Mouse (Mus musculus): Measurements from ENCODE around the gene Aven.

Aven gene

DNA sequence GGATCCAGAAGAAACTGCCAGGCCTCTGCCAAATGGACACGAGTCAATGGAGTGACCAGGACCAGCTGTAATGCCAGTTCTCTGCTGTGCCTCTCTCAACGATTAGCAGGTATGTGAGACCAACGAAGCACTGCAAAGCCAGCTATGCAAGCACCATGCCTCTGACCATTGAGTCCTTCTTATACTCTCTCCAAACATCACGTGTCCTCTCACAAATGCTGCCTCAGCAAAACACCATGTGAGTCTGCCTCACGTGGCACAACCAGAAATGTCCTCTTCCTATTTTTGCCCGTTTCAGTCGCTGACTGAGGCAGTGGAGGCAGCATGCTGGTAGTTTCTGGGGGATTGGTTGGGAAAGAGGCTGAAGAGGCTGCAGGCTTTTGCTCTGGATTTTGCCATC lies 68.8 kb downstream of the Aven start:
- DNase-seq: no peak

DNA sequence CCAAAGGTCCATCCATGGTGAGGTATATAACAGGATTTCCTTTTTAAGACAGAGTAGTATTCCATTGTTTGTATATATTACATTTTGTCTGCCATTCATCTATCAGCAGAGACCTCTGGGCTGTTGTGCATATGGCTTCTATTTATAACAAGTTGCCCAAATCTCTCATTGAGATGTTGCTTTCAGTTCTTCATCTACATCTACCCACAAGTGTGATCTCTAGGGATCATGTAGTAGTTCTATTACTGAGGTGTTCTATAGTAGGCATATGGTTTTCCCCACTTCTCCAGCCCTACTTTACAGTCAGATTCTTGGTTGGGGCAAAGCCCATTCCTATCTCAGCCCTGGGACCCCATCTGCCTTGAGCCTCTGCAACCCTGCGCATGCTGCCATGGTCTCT lies 72.3 kb downstream of the Aven start:
- no peak for DNase-seq

DNA sequence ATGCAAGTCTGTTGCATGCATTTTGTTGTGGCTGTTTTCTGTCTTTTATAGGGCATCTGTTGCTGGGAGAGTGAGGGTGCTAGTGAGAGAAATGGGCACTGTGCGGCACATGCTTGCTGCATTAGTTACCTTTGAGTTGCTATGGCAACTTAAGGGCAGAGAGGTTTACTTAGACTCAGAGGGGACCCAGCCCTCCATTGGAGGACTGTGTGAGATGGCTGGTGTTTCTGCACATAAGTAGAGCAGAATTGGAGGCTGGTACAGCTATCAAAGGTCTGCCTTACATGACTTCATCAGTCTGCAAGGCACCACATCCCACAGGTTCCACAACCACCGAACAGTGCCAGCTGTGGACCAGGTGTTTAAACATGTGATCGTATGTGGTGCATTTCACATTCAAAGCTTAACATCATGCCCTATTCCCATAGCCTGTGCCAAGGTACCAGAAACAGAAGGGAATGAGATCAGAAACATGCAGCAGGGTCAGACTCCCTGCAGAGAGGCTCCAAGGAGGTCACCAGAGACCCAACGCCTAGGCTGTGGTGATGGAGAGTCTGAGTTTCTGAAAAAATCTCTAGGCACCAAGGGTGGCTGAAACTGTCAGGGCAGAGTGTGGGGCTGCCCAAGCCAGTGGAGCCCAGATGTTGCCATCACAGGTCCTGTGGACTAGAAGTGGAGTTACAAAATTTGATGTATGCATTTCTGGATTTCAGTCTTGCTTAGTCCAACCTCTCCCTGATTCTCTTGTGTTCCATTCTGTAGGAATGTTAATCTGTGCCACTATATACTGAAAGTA lies 73.7 kb downstream of the Aven start:
- DNase-seq: no peak

DNA sequence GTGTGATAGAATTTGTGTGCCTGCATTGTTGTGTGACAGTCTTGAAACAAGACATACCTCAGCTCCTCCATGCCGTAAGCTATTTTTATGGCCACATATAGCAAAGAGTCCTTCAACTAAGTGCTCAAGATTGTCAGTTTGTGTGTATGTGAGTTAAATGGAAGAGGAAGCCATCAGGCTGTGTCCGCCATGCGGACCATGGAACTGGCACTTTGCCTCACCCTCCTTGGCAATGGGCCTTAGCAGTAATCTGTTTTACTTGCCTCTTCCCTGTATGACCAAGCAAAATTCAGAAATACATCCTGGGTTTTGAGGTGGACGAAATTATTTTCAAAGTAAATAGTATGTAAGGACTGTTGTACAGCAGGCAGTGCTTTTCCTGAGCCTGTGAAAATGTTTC lies 75.0 kb downstream of the Aven start:
- peak; percentile 36 to 47 for DNase-seq

DNA sequence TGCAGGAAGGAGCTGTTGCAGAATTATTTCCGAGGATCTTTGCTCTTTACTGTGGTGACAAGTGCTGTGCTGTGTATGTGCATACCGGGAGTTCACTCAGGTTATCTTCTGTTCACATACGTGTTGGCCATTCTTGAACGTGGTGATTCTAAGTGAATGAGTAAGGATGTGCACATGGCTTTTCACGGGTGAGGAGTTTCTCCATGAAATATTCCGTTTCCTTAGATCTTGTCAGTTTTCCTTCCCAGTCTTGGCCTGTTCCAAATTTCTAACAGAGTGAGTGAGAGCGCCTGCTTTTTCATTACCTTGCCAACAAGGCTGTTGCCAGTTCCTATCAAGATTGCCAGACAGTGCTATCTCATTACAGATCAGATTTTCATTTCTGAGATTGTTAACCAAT lies 98.2 kb downstream of the Aven start:
- peak in 1 of 2 experiments; percentile 50 for DNase-seq

- peak; percentile 74 to 80 for DNase-seq
Measured at GRCm38 (mm10) chr2:112591451-112591871, 98.7 kb downstream of the Aven start.

GRCm38 (mm10) chr2:112593322-112593721 lies 100.6 kb downstream of the Aven start:
- DNase-seq: no peak

DNA sequence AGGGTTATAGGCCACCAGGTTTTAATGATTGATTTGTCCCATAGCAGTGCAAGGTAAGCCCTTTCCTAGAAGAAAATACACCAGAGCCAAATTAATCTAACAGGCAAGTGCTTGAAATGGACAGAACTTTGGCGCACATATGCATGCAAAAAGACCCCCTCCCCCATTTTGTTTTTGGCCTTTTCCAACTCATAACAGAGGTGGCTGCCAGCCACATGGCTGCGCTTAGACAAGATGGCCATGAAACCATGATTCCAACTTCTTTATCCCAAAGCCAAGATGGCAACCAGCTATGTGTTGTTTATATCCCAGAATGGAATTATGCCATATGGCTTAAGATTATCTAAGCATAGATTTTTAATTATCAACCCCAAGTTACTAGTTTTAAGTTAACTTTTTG lies 101.0 kb downstream of the Aven start:
- DNase-seq: no peak

- no peak for DNase-seq
Measured at GRCm38 (mm10) chr2:112595807-112596206, 103.0 kb downstream of the Aven start.

DNA sequence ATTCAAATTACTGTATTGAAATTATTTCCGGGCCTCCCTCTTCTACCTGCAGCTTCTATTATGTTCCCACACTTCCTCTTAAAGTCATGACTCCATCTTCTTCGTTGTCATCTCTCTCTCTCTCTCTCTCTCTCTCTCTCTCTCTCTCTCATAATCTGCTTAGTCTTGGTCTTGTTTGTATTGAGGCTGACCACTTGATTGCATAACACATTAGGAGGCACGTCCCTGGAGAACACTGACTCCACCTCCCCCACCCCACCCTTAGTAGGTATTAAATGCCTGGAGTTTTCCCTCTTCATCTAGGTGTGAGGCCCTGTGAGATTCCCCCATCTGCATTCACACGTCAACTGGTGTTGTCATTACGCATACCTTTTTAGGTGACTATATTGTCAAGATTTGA lies 103.7 kb downstream of the Aven start:
- no peak for DNase-seq

DNA sequence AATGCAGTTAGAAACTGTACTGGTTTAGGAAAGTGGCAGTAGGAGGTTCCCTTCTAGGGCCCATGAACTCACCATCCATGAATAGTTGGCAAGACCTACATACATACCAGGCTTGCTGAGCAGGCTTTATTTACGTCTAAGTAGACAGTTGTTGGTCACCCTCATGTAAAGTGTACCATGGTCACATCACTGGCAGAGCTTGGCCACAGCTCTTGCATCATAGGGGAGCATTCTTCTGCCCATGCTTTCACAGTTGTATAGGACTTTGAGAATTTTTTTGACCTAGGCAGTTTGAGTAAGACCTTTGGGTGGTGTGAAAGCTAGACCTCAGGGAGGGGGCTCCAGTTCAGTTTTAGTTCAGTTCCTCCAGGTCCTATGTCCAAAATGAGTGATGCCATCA lies 104.3 kb downstream of the Aven start:
- DNase-seq: no peak

DNA sequence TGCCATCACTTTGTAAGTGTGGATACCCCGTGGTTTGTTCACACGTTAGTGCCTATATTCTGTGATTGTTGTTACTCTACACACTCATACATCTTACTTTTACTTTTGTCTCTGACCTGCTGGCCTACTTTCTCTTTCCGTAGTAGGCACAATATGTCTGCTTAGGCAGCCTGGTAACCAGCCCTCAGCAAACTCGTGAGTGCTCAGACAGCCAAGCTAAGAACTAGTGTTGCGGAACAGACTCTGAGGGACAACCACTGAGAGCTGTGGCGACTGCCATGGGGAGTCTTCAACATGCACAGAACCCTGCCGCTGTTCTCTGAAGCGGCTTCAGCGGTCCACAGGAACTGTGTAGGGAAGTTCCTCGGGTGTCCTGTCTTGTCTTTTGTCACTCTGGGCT lies 107.5 kb downstream of the Aven start:
- peak in 1 of 2 experiments; percentile 23 for DNase-seq

DNA sequence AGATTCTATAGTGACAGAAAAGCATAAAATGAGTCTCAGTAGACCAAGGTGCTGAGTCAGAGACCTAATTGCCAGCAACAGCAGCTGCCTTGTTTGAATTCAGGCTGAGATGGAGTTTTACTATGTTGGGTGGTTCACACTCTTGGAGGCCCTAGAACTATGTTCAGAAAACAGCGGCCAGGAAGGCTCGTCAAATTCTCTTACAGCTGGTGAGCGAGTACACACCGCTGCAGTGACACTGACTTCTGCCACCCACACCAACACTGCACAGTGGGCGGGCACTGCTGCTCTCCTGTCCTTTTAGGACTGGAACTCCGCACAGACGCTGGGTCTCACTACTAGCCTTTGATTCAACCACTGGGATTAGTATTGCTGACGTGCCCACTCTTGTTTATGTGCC lies 109.7 kb downstream of the Aven start:
- DNase-seq: no peak

DNA sequence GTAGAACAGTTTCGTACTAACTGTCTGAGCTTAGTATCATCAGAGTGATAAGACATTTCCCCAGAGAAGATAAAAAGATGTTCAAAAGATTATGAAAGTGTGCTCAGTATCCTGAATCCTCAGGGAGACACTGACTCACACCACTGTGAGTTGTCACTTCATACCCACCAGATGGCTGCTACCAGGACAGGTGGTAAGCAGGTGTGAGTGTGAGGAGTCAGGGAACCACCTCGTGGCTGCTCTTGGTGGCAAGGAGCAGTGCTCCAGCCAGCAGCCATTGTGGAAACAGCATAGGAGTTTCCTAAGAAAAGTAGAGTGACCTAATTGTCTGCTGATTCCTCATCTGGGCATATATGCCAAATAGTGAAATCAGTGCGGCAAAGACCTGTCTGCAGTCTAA lies 113.8 kb downstream of the Aven start:
- DNase-seq: no peak

GRCm38 (mm10) chr2:112612628-112613027 lies 119.9 kb downstream of the Aven start:
- no peak for DNase-seq

- no peak for DNase-seq
Measured at GRCm38 (mm10) chr2:112614375-112614774, 121.6 kb downstream of the Aven start.

DNA sequence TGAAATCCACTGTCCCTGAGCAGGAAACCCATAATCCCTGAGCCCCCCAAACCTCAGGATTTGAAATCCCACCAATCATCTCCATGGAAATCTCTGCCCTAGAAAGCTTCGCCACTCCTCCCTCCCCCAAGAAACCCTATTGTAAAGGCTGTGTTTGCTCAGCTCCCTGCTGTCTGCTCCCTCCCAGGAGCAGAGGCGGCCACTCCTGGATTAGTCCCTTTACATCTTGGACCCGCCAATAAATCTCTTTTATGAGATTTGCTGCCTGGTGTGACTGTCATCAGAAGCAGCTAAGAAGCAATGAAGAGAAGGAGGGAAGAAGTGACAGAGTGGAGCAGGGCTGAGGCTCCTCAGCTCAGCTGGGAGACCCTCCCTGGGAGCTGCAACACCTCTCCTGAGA lies 124.4 kb downstream of the Aven start:
- no peak for DNase-seq

GRCm38 (mm10) chr2:112625156-112625555 lies 132.4 kb downstream of the Aven start:
- DNase-seq: no peak

DNA sequence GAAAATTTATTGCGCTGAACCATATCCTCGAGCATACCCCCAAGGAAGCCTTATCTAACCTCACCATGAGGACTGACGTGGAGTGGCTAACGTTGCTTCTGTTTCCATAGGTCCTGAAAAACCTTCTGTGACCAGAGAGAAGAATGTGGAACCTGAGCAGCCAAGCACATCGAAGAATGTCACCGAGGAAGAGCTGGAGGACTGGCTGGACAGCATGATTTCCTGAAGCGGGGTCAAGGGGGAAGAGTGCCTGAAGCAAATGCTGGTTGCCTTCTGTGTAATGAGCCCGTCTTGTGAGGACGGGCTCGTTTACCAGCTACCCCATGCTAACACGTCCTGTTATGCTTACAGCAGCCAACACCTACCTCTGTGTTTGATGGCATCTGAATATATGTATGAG lies 137.9 kb downstream of the Aven start:
- no peak for DNase-seq

GRCm38 (mm10) chr2:112632536-112632935 lies 139.8 kb downstream of the Aven start:
- no peak for DNase-seq

DNA sequence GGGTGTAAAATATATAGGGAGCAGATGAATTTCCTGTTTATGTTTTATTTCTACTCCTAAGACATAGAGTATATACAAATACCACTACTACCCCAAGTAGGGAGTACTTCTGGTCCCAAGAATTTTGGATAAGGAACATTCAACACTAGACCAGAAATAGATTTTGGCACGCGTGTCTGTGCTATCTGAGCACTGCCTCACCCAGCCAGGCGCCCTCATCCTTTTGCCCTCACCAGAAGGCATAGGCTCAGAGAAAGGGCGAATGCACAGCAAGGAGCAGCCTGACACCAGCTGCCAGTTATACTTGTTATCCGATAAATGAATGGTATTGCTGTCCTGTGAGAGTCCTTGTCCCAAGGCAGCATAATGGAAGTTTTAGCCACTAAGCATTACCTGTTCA lies 144.4 kb downstream of the Aven start:
- peak; percentile 59 to 68 for DNase-seq

GRCm38 (mm10) chr2:112653836-112654235 lies 161.1 kb downstream of the Aven start:
- DNase-seq: no peak

- no peak for DNase-seq
Measured at GRCm38 (mm10) chr2:112656131-112656530, 163.4 kb downstream of the Aven start.

GRCm38 (mm10) chr2:112669461-112669860 lies 176.7 kb downstream of the Aven start:
- DNase-seq: no peak

DNA sequence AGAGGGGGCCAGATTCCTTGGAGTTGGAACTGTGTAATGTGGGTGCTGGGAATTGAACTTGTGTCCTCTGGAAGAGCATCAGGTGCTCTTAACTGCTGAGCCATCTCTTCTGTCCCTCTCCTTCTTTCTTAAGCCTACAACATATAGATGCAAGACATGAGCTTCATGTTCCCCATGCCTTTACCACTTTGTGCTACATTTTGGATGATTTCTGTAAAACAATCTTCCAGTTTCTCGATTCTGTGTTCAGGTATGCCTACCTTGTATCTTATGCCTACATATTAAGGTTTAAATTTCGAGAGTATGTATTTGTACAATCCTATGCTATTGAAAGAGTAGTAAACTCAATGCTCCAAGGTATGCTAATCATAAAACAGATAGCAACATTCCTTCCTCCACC lies 183.4 kb downstream of the Aven start:
- no peak for DNase-seq
